Mouse (Mus musculus): ENCODE measurements around the gene Caskin1. TPM values are rescaled to one million over a fixed set of nuclear protein-coding genes. Genes with fewer than 3 reads are reported as not detected.

The Caskin1 gene
- total RNA-seq, 2 experiments from 2014 or later, result 11.1 to 26.5 TPM

- peak; percentile 59 for DNase-seq
These were observed 17.5 kb upstream of the Caskin1 start for GRCm38 (mm10) chr17:24470701-24471527.

- DNase-seq, result peak; percentile 84
These were observed 15.9 kb upstream of the Caskin1 start for GRCm38 (mm10) chr17:24472512-24472911.

GRCm38 (mm10) chr17:24473612-24474275, 14.7 kb upstream of the Caskin1 start, which contains the start of gene Bricd5:
TSS of gene Bricd5 (plus strand) at chr17:24473884.
- DNase-seq, result no peak

- peak; percentile 37 for DNase-seq
These were observed 13.8 kb upstream of the Caskin1 start for GRCm38 (mm10) chr17:24474557-24474956.

GRCm38 (mm10) chr17:24475586-24475985, 12.8 kb upstream of the Caskin1 start:
- DNase-seq, result no peak

GRCm38 (mm10) chr17:24476022-24476776, 12.2 kb upstream of the Caskin1 start:
- no peak for DNase-seq

GRCm38 (mm10) chr17:24477053-24477984, 11.1 kb upstream of the Caskin1 start:
- DNase-seq, result no peak

- no peak for DNase-seq
These were observed 10.3 kb upstream of the Caskin1 start for GRCm38 (mm10) chr17:24477985-24478600.

- DNase-seq, result peak; percentile 98
These were observed 9.6 kb upstream of the Caskin1 start, which contains the start of gene Mlst8 for GRCm38 (mm10) chr17:24478663-24479380. TSS of gene Mlst8 (minus strand) at chr17:24479078.

GRCm38 (mm10) chr17:24479431-24479830, 9.0 kb upstream of the Caskin1 start:
- DNase-seq, result no peak

GRCm38 (mm10) chr17:24480201-24480826, 8.1 kb upstream of the Caskin1 start:
- DNase-seq, result no peak

GRCm38 (mm10) chr17:24481027-24481815, 7.2 kb upstream of the Caskin1 start:
- no peak for DNase-seq

- no peak for DNase-seq
These were observed 4.9 kb upstream of the Caskin1 start for GRCm38 (mm10) chr17:24483495-24483894.

GRCm38 (mm10) chr17:24485090-24485860, 3.1 kb upstream of the Caskin1 start:
- DNase-seq, result no peak

- no peak for DNase-seq
These were observed 362 bp downstream of the Caskin1 start for GRCm38 (mm10) chr17:24488662-24489264.

- DNase-seq, result no peak
These were observed 1.0 kb downstream of the Caskin1 start for GRCm38 (mm10) chr17:24489265-24490030.

GRCm38 (mm10) chr17:24490399-24490798, 2.0 kb downstream of the Caskin1 start:
- no peak for DNase-seq

Data from adrenal gland, postnatal 10 days (tissue).